Mouse (Mus musculus): Measurements from ENCODE around the gene Olfr112. TPM values are rescaled to one million over a fixed set of nuclear protein-coding genes. Genes with fewer than 3 reads are reported as not detected.
"Not testable (repeated sequence)": the region's sequence is repeated elsewhere in the genome, so short reads cannot be mapped to it uniquely, and the experiment has no call there.

Gene Olfr112
- not detected in 2 replicates for polyA plus RNA-seq (2015; fragmentation: Nextera tagmentation; extraction: Ambion mirVana)

- Histone ChIP-seq H3K4me2 (no peak within 1 kb of the TSS), H3K4me3 (no peak within 1 kb of the TSS), H3K36me3 (no peaks in the 10 kb centered on the region), H3K4me1 (no peaks in the 10 kb centered on the region), H3K9ac (no peak within 1 kb of the TSS), H3K27me3 (no peaks in the 10 kb centered on the region), H3K9me3 (no peaks in the 10 kb centered on the region), H3K27ac (no peak within 1 kb of the TSS)
- ATAC-seq (ENCODE audit: borderline replicate concordance, extremely low read depth, low FRiP score, low TSS enrichment) = no peak
Measured at GRCm38 (mm10) chr17:37569351-37569750, at the start of gene Olfr112. TSS of gene Olfr112 (minus strand) at chr17:37569451.

GRCm38 (mm10) chr17:37592643-37593042 is 23.4 kb upstream of the Olfr112 start, which contains the start of gene Olfr114:
TSS of gene Olfr114 (minus strand) at chr17:37592743.
- H3K4me3 ChIP-seq = no peak within 1 kb of the TSS
- no peak for ATAC-seq (ENCODE audit: borderline replicate concordance, extremely low read depth, low FRiP score, low TSS enrichment)
- H3K27me3 ChIP-seq = no peaks in the 10 kb centered on the region
- no peaks in the 10 kb centered on the region for H3K4me1 ChIP-seq
- H3K36me3 ChIP-seq = no peaks in the 10 kb centered on the region
- H3K9me3 ChIP-seq = no peaks in the 10 kb centered on the region
- H3K27ac ChIP-seq = no peak within 1 kb of the TSS
- no peak within 1 kb of the TSS for H3K9ac ChIP-seq
- H3K4me2 ChIP-seq = no peak within 1 kb of the TSS

- no peak for ATAC-seq (ENCODE audit: borderline replicate concordance, extremely low read depth, low FRiP score, low TSS enrichment)
- H3K9me3 ChIP-seq = no peaks in the 10 kb centered on the region
- H3K36me3 ChIP-seq = no peaks in the 10 kb centered on the region
- H3K9ac ChIP-seq = no peak within 1 kb of the TSS
- no peak within 1 kb of the TSS for H3K4me2 ChIP-seq
- no peak within 1 kb of the TSS for H3K4me3 ChIP-seq
- no peaks in the 10 kb centered on the region for H3K4me1 ChIP-seq
- H3K27ac ChIP-seq = no peak within 1 kb of the TSS
- no peaks in the 10 kb centered on the region for H3K27me3 ChIP-seq
Measured at GRCm38 (mm10) chr17:37577563-37577962, 8.3 kb upstream of the Olfr112 start, which contains the start of gene Olfr113. TSS of gene Olfr113 (minus strand) at chr17:37577663.

- Histone ChIP-seq H3K4me3 (no peak overlapping the region), H3K27ac (no peak overlapping the region), H3K4me1 (no peaks in the 10 kb centered on the region), H3K27me3 (no peaks in the 10 kb centered on the region), H3K36me3 (no peaks in the 10 kb centered on the region), H3K9ac (no peak overlapping the region), H3K9me3 (no peaks in the 10 kb centered on the region), H3K4me2 (no peak overlapping the region)
- 49% methylated on average over 1 of the region's 1 CpGs for WGBS
- no peak for ATAC-seq (ENCODE audit: borderline replicate concordance, extremely low read depth, low FRiP score, low TSS enrichment)
Measured at GRCm38 (mm10) chr17:37558913-37559615, 10.2 kb downstream of the Olfr112 start.

- no peak overlapping the region for H3K4me2 ChIP-seq
Measured at GRCm38 (mm10) chr17:37543800-37544435, 25.3 kb downstream of the Olfr112 start.

GRCm38 (mm10) chr17:37541454-37542119 is 27.7 kb downstream of the Olfr112 start:
- Histone ChIP-seq H3K4me1 (no peaks in the 10 kb centered on the region), H3K4me2 (no peak overlapping the region), H3K27me3 (no peaks in the 10 kb centered on the region), H3K9me3 (no peaks in the 10 kb centered on the region), H3K4me3 (no peak overlapping the region), H3K36me3 (no peaks in the 10 kb centered on the region), H3K9ac (no peak overlapping the region), H3K27ac (no peak overlapping the region)
- ATAC-seq (ENCODE audit: borderline replicate concordance, extremely low read depth, low FRiP score, low TSS enrichment) = no peak
- WGBS = 67% methylated on average over 4 of the region's 4 CpGs

More at GRCm38 (mm10) chr17:37543800-37544435, 25.3 kb downstream of the Olfr112 start:
- Histone ChIP-seq H3K4me1 (no peaks in the 10 kb centered on the region), H3K9ac (no peak overlapping the region), H3K36me3 (no peaks in the 10 kb centered on the region), H3K4me3 (no peak overlapping the region), H3K27me3 (no peaks in the 10 kb centered on the region), H3K9me3 (no peaks in the 10 kb centered on the region), H3K27ac (no peak overlapping the region)
- no peak for ATAC-seq (ENCODE audit: borderline replicate concordance, extremely low read depth, low FRiP score, low TSS enrichment)
- WGBS = 64% methylated on average over 3 of the region's 3 CpGs

GRCm38 (mm10) chr17:37538416-37538815 is 30.8 kb downstream of the Olfr112 start:
- not testable (repeated sequence) for H3K4me2 ChIP-seq; H3K27ac ChIP-seq; H3K9ac ChIP-seq; H3K27me3 ChIP-seq; H3K4me3 ChIP-seq; ATAC-seq (ENCODE audit: borderline replicate concordance, extremely low read depth, low FRiP score, low TSS enrichment); H3K9me3 ChIP-seq; H3K36me3 ChIP-seq; H3K4me1 ChIP-seq
- 47% methylated on average over 1 of the region's 1 CpGs for WGBS

- H3K36me3 ChIP-seq = no peaks in the 10 kb centered on the region
- no peak for ATAC-seq (ENCODE audit: borderline replicate concordance, extremely low read depth, low FRiP score, low TSS enrichment)
- no peaks in the 10 kb centered on the region for H3K9me3 ChIP-seq
- no peak overlapping the region for H3K4me3 ChIP-seq
- no peak overlapping the region for H3K27ac ChIP-seq
- H3K9ac ChIP-seq = no peak overlapping the region
- H3K4me1 ChIP-seq = no peaks in the 10 kb centered on the region
- no peaks in the 10 kb centered on the region for H3K27me3 ChIP-seq
- no peak overlapping the region for H3K4me2 ChIP-seq
Measured at GRCm38 (mm10) chr17:37535173-37535572, 34.1 kb downstream of the Olfr112 start.

- not testable (repeated sequence) for H3K9me3 ChIP-seq; H3K4me2 ChIP-seq; ATAC-seq (ENCODE audit: borderline replicate concordance, extremely low read depth, low FRiP score, low TSS enrichment); H3K36me3 ChIP-seq; H3K4me1 ChIP-seq; H3K27me3 ChIP-seq; H3K9ac ChIP-seq; H3K4me3 ChIP-seq; H3K27ac ChIP-seq
- 56% methylated on average over 1 of the region's 1 CpGs for WGBS
Measured at GRCm38 (mm10) chr17:37525427-37525826, 43.8 kb downstream of the Olfr112 start.

GRCm38 (mm10) chr17:37524612-37525011 is 44.6 kb downstream of the Olfr112 start:
- not testable (repeated sequence) for H3K4me3 ChIP-seq; H3K36me3 ChIP-seq; H3K27me3 ChIP-seq; H3K9ac ChIP-seq; H3K9me3 ChIP-seq; H3K4me1 ChIP-seq; ATAC-seq (ENCODE audit: borderline replicate concordance, extremely low read depth, low FRiP score, low TSS enrichment); H3K27ac ChIP-seq; H3K4me2 ChIP-seq

Data from lung, embryonic 15.5 days (tissue).